Mouse (Mus musculus) c-Kit-positive CD71-negative TER-119-negative erythroid progenitor cells, embryonic 14.5 days (primary cell): ENCODE measurements around the gene Tldc1.

Experiments
- DNase-seq: peaks from one replicate; pipeline ENCODE4 v3.0.0-alpha.2; 2013; ENCODE audit warnings: low read depth

Tldc1 gene

GRCm38 (mm10) chr8:119765761-119766444, 12.3 kb downstream of the Tldc1 start:
- no peak for DNase-seq

GRCm38 (mm10) chr8:119765311-119765710, 12.9 kb downstream of the Tldc1 start:
- no peak for DNase-seq

- DNase-seq, result no peak
Observed at GRCm38 (mm10) chr8:119762226-119763220, 15.7 kb downstream of the Tldc1 start.

GRCm38 (mm10) chr8:119761692-119762091, 16.5 kb downstream of the Tldc1 start:
- DNase-seq, result no peak

- no peak for DNase-seq
Observed at GRCm38 (mm10) chr8:119756538-119756937, 21.7 kb downstream of the Tldc1 start.

- DNase-seq, result no peak
Observed at GRCm38 (mm10) chr8:119756147-119756461, 22.1 kb downstream of the Tldc1 start.

GRCm38 (mm10) chr8:119755238-119756146, 22.7 kb downstream of the Tldc1 start:
- DNase-seq, result no peak

- no peak for DNase-seq
Observed at GRCm38 (mm10) chr8:119744604-119745003, 33.6 kb downstream of the Tldc1 start.

GRCm38 (mm10) chr8:119743291-119744026, 34.8 kb downstream of the Tldc1 start:
- DNase-seq, result peak; percentile 63

- DNase-seq, result no peak
Observed at GRCm38 (mm10) chr8:119742409-119742808, 35.8 kb downstream of the Tldc1 start.

GRCm38 (mm10) chr8:119740634-119741033, 37.6 kb downstream of the Tldc1 start:
- DNase-seq, result no peak

GRCm38 (mm10) chr8:119738129-119738907, 39.9 kb downstream of the Tldc1 start:
- DNase-seq, result no peak

GRCm38 (mm10) chr8:119737093-119737900, 40.9 kb downstream of the Tldc1 start:
- no peak for DNase-seq

- DNase-seq, result no peak
Observed at GRCm38 (mm10) chr8:119736348-119736917, 41.8 kb downstream of the Tldc1 start.

- no peak for DNase-seq
Observed at GRCm38 (mm10) chr8:119732072-119732471, 46.1 kb downstream of the Tldc1 start.

- no peak for DNase-seq
Observed at GRCm38 (mm10) chr8:119728351-119728895, 49.8 kb downstream of the Tldc1 start.

GRCm38 (mm10) chr8:119727093-119727492, 51.1 kb downstream of the Tldc1 start:
- DNase-seq, result peak; percentile 20

- no peak for DNase-seq
Observed at GRCm38 (mm10) chr8:119724596-119724995, 53.6 kb downstream of the Tldc1 start.

GRCm38 (mm10) chr8:119723676-119724075, 54.5 kb downstream of the Tldc1 start:
- DNase-seq, result no peak
